Mouse (Mus musculus) gastrocnemius, postnatal 25 days (tissue): Measurements from ENCODE around the gene Brk1. TPM values are rescaled to one million over a fixed set of nuclear protein-coding genes. Genes with fewer than 3 reads are reported as not detected.
A peak's percentile ranks its signal among the peaks of the same experiment; 100 is the strongest.

Source experiments
- DNase-seq: peaks from one replicate; pipeline ENCODE4 v3.0.0; 2022
- long read RNA-seq, 2 experiments: library from polyadenylated mRNA; stranded (forward); transcript quantifications; one replicate each; pipeline ENCODE4 v2.0.0; 2021
- total RNA-seq, 2 experiments: library from RNA; stranded (reverse); gene quantifications; 1 replicate in 1 of 2; 2 replicates in 1 of 2; pipeline ENCODE4 v1.2.3; 2021

Brk1 gene
- 10 to 100 TPM; 37.1 to 40.7 TPM for total RNA-seq
- long read RNA-seq, experiment 1, transcript Brk1-201 (3 exons, 1,095 nt), result major isoform, 15 of 58 reads
- long read RNA-seq, experiment 1, partial matches to known transcripts, result 42 of 58 reads
- long read RNA-seq, experiment 1, other reads (novel, unspliced or antisense), result 1 of 58 reads
- long read RNA-seq, experiment 2, transcript Brk1-201 (3 exons, 1,095 nt), result major isoform, 20 of 41 reads
- long read RNA-seq, experiment 2, partial matches to known transcripts, result 21 of 41 reads
- long read RNA-seq, experiment 2, other reads (novel, unspliced or antisense), result 0 of 41 reads

GRCm38 (mm10) chr6:113604432-113605223 lies at the start of gene Brk1:
Gene Brk1 (plus strand): TSS chr6:113604772.
- DNase-seq, result peak; percentile 82

GRCm38 (mm10) chr6:113559736-113560135 lies 44.8 kb upstream of the Brk1 start:
- DNase-seq, result no peak

DNA sequence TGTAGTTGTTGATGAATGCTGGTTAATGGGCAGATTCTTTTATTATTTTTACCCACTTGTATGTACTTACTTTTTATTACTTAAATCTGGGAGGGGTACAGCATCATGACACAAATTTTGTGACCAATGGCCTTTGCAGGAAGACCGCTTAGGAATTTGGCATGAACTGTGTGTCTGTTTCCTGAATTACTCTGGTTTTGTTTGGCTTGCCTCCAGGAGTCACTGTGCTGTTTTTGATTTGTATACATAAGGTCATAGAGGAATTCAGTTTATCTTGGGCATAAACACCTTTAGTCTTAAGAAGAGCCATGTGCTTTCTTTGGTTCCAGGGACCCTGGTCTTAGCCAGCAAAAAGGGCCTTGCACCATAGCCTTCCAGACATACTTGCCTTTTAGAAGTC lies 40.0 kb upstream of the Brk1 start:
- no peak for DNase-seq

GRCm38 (mm10) chr6:113576044-113576443 lies 28.5 kb upstream of the Brk1 start:
- DNase-seq, result no peak

- DNase-seq, result no peak
These were observed 25.3 kb upstream of the Brk1 start for GRCm38 (mm10) chr6:113579306-113579705.

DNA sequence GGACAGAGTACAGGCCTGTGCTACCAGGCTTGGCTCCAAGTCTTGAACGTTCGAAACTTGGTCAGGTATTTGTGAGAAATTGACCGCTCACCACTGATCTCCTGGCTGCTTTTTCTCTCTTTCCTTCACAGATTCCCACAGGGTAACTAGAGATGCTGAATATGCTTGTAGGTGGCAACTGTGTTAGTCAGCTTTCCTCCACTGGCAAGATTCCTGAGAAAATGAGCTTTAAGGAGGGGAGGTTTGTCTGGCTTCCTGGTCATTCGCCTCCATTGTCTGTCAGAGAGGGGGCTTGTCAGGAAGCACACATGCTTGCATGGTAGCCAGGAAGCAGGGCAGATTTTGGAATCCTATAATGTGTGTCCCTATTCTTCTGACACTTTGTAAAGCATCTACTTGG lies 21.5 kb upstream of the Brk1 start:
- no peak for DNase-seq

DNA sequence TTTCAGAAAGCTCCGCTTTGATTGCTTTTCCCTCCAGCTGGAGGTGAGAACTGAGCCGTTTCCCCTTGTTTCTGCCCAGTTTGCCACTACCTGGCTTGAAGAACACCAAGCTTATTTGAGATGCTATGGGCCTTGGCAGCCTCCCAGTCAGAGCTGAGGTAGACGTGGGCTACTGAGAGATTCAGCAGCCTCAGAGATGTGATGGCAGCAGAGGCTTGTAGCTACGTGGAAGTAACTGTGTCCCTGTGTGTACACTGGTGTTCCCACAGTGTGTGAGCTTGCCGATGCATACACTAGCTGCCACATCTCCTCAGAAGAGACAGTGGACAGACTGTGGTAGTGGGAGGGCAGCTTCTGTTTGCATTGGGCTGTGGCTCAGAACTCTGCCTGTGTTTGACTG lies 19.5 kb upstream of the Brk1 start:
- no peak for DNase-seq

GRCm38 (mm10) chr6:113586466-113587183 lies 17.9 kb upstream of the Brk1 start:
- no peak for DNase-seq

DNA sequence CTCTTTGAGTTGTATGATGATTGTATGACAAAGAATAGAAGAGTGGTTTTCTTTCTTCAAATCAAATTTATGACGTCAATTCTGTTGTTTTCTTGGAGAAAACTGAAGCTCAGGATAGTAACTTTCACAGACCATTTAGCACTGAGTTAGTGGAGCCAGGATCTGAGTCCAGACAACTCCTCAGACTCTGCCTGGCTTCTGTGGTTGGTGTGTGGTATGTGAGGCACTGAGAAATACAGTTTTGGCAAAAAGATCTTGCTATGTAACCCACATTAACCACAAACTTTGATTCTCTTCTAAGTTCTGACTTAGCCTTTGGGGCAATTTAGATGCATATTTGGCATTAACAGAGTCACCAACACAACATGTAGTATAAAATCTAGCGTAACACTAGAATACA lies 11.9 kb upstream of the Brk1 start:
- no peak for DNase-seq

DNA sequence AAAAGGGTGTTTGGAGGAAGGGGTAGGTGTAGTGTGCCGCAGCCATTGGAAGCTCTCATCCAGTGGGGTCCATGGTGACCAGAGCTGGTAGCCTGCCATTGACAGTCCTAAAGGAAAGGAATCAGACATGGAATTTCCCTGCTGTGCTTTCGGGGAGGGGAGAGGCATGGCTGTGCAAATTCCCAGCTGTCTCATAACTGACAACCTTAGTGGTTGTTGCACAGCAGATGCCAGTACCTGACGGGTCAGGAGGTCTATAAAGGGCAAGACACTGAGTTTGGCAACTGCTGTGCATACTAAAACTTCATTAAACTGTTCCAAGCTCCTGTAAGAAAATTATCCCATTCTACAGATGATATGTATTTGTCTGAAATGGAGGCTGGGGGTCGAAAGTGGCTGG lies 6.6 kb upstream of the Brk1 start:
- DNase-seq, result no peak

DNA sequence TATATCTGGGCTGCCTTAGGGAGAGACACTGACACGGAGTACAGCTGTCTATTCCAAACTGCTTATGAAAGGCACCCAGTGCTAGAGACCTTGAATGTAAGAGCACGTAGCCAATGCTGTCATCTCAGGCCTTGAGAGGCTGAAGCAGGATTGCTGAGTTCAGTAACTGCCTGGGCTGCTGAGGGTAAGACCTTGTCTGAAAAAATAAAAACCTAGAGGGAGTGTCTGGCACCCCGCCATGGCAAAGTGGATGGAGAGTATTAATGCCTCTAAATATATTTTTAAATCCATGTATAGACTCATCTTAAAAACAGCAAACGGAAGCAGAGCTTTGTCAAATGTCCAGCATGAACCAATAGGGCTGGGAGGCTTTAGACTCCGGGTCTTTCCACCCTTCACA lies 4.7 kb upstream of the Brk1 start:
- DNase-seq, result no peak

DNA sequence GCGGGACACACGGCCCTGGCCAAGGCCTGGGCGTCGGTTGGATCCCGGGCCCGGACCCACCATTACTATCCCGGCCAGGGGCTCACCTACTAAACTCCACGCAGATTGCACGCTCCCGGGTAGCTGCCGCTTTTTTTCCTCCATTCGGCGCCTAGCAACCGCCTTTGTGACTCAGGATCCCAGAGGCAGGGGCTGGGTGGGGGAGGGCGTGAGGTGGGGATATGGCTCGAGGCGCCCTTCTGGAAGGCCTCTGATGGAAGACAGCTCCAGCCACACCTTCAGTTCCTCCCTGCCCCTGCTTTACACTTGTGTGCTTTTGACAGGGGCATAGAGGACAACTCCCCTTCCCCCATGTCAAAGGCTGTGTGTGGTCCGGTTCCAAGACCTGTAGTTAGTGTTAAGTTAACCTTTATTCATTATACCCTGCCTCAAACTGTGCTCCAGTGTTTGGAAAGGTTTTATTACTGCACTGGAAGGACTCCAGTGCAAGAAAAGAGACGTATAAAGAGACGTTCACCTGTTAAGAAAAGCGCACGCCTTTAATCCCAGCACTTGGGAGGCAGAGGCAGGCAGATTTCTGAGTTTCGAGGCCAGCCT lies 3.9 kb upstream of the Brk1 start, which contains the start of gene Fancd2os:
TSS of gene Fancd2os (minus strand) at position 173 of the 597 bp plus-strand sequence.
- DNase-seq, result no peak

- no peak for DNase-seq
These were observed 1.8 kb upstream of the Brk1 start for GRCm38 (mm10) chr6:113602821-113603220.

GRCm38 (mm10) chr6:113603993-113604392 lies 579 bp upstream of the Brk1 start:
- DNase-seq, result no peak

GRCm38 (mm10) chr6:113605224-113605545 lies 613 bp downstream of the Brk1 start:
- DNase-seq, result no peak

- no peak for DNase-seq
These were observed 4.3 kb downstream of the Brk1 start for GRCm38 (mm10) chr6:113608871-113609270.

GRCm38 (mm10) chr6:113609293-113609692 lies 4.7 kb downstream of the Brk1 start:
- no peak for DNase-seq

GRCm38 (mm10) chr6:113612258-113612969 lies 7.8 kb downstream of the Brk1 start:
- no peak for DNase-seq

GRCm38 (mm10) chr6:113614152-113614551 lies 9.6 kb downstream of the Brk1 start:
- DNase-seq, result no peak

GRCm38 (mm10) chr6:113614997-113615396 lies 10.4 kb downstream of the Brk1 start:
- DNase-seq, result no peak

DNA sequence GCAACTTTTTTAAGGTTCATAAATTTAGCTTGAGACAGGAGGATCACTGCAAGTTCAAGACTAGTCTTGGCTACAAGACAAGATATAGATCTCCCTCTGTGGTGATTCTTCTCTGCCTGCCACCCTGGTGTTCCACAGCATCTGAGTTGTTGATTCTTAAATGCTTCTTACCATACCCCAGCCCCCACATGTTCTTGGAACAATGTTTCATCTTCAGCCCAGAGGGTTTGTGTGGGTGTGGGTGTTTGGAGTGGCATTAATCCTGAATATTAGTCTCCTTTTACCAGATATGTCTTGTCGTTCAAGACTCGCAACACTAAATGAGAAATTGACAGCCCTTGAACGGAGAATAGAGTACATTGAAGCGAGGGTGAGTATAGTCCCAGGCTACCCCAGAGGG lies 10.9 kb downstream of the Brk1 start:
- no peak for DNase-seq

DNA sequence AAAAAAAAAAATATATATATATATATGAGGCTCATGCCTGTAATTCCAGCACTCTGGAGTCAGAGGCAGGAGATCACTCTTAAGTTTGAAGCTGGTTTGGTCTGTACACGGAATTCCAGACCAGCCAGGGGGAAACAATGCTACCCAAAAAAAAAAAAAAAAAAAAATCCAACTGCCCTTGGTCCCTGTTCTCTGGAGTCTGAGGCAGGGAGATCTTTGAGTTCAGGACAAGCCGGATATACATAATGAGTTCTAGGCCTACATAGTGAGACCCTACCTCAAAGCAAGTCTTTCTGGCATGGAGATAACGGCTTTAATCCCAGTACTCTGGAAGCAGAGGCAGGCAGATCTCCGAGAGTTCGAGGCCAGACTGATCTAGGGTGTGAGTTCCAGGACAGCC lies 18.8 kb downstream of the Brk1 start:
- DNase-seq, result no peak
